Mouse (Mus musculus) C2C12 (cell line): ENCODE data around the gene Chd9. TPM values are rescaled to one million over a fixed set of nuclear protein-coding genes. Genes with fewer than 3 reads are reported as not detected.

ENCODE experiments used
- H3K27me3 ChIP-seq: one replicate; pipeline ENCODE4 v1.6.1; 2011; ENCODE audit not compliant: control insufficient read depth, insufficient read depth, insufficient read length
- H3K36me3 ChIP-seq: one replicate; pipeline ENCODE4 v1.6.1; 2011; ENCODE audit not compliant: control insufficient read depth, insufficient read depth
- H3K4me3 ChIP-seq: one replicate; pipeline ENCODE4 v1.5.1; 2011; ENCODE audit warnings: mild to moderate bottlenecking, control low read depth; ENCODE audit not compliant: poor library complexity, insufficient read depth, severe bottlenecking
- H3K79me2 ChIP-seq: one replicate; pipeline ENCODE4 v1.6.1; 2011; ENCODE audit not compliant: control insufficient read depth, insufficient read depth
- H3K79me3 ChIP-seq: one replicate; pipeline ENCODE4 v1.6.1; 2011; ENCODE audit warnings: low read depth, control low read depth
- H3ac ChIP-seq: one replicate; pipeline ENCODE3; 2011; ENCODE audit warnings: low read depth; ENCODE audit not compliant: control insufficient read depth, insufficient read length
- CEBPB ChIP-seq: IDR thresholded peaks from one replicate; pipeline ENCODE4 v1.6.1; 2011; ENCODE audit warnings: low read depth, mild to moderate bottlenecking, control low read depth, moderate library complexity
- CTCF ChIP-seq: IDR thresholded peaks from one replicate; pipeline ENCODE4 v1.5.1; 2011; ENCODE audit not compliant: control insufficient read depth, insufficient read depth, insufficient read length
- FOSL1 ChIP-seq: IDR thresholded peaks from one replicate; pipeline ENCODE4 v1.8.0; 2011; ENCODE audit warnings: mild to moderate bottlenecking, low read length; ENCODE audit not compliant: poor library complexity, insufficient read depth, severe bottlenecking
- MAX ChIP-seq: IDR thresholded peaks from one replicate; pipeline ENCODE4 v1.6.1; 2011; ENCODE audit warnings: mild to moderate bottlenecking, control low read depth
- MYOD1 ChIP-seq: IDR thresholded peaks from one replicate; pipeline ENCODE4 v1.6.1; 2011; ENCODE audit warnings: low read depth; ENCODE audit not compliant: control insufficient read depth, insufficient read length
- MYOG ChIP-seq: IDR thresholded peaks from one replicate; pipeline ENCODE4 v1.6.1; 2011; ENCODE audit not compliant: control insufficient read depth, insufficient read length; ENCODE audit errors: extremely low read depth
- USF1 ChIP-seq: IDR thresholded peaks from one replicate; pipeline ENCODE4 v1.6.1; 2011; ENCODE audit warnings: low read depth, mild to moderate bottlenecking, control low read depth, moderate library complexity
- polyA plus RNA-seq: library from polyadenylated mRNA; unstranded; fragments of >200 nt; fragmentation: generic; extraction: Trizol; gene quantifications from one replicate; pipeline ENCODE4 v1.2.1, GENCODE M21; 2012; ENCODE audit warnings: missing spikeins

The Chd9 gene
- polyA plus RNA-seq, 1 experiment = 18.4 TPM

GRCm38 (mm10) chr8:91059884-91060510, 231.8 kb downstream of the Chd9 start:
- no peak for TF ChIP-seq USF1
- TF ChIP-seq FOSL1 = no peak
- TF ChIP-seq MYOD1 = no peak
- TF ChIP-seq CEBPB = no peak
- no peak for TF ChIP-seq MYOG
- no peak for TF ChIP-seq MAX
- TF ChIP-seq CTCF = no peak
- Histone ChIP-seq H3ac (no peak overlapping the region), H3K27me3 (no peaks in the 10 kb centered on the region), H3K79me2 (no peaks in the 10 kb centered on the region), H3K79me3 (no peaks in the 10 kb centered on the region), H3K36me3 (no peaks in the 10 kb centered on the region), H3K4me3 (no peak overlapping the region)

GRCm38 (mm10) chr8:91060555-91061471, 232.7 kb downstream of the Chd9 start:
- H3K4me3 ChIP-seq = no peak overlapping the region
- TF ChIP-seq CEBPB (no peak), FOSL1 (no peak), CTCF (no peak), MYOD1 (no peak), USF1 (no peak), MYOG (no peak), MAX (no peak)
- H3K36me3 ChIP-seq = no peaks in the 10 kb centered on the region
- H3K79me3 ChIP-seq = no peaks in the 10 kb centered on the region
- H3K79me2 ChIP-seq = no peaks in the 10 kb centered on the region
- H3K27me3 ChIP-seq = no peaks in the 10 kb centered on the region
- no peak overlapping the region for H3ac ChIP-seq

- no peak overlapping the region for H3K4me3 ChIP-seq
Measured at GRCm38 (mm10) chr8:91065179-91065578, 237.0 kb downstream of the Chd9 start.

GRCm38 (mm10) chr8:91069407-91069806, 241.3 kb downstream of the Chd9 start:
- Histone ChIP-seq H3K4me3 (peak overlapping the region; percentile 89), H3ac (no peak overlapping the region), H3K79me3 (peaks cover 5% of the 10 kb centered on the region), H3K27me3 (no peaks in the 10 kb centered on the region), H3K79me2 (no peaks in the 10 kb centered on the region), H3K36me3 (no peaks in the 10 kb centered on the region)
- TF ChIP-seq USF1 (no peak), CEBPB (no peak), MYOG (no peak), MYOD1 (no peak), CTCF (no peak), MAX (no peak), FOSL1 (no peak)

More at GRCm38 (mm10) chr8:91065179-91065578, 237.0 kb downstream of the Chd9 start:
- H3ac ChIP-seq = no peak overlapping the region
- H3K79me2 ChIP-seq = no peaks in the 10 kb centered on the region
- TF ChIP-seq MAX = no peak
- TF ChIP-seq FOSL1 = no peak
- TF ChIP-seq USF1 = no peak
- no peak for TF ChIP-seq CEBPB
- TF ChIP-seq CTCF = no peak
- TF ChIP-seq MYOD1 = no peak
- no peak for TF ChIP-seq MYOG
- no peaks in the 10 kb centered on the region for H3K36me3 ChIP-seq
- H3K79me3 ChIP-seq = no peaks in the 10 kb centered on the region
- H3K27me3 ChIP-seq = no peaks in the 10 kb centered on the region

- H3K79me2 ChIP-seq = no peaks in the 10 kb centered on the region
- H3K4me3 ChIP-seq = peak within 1 kb of the TSS; percentile 89
- H3K79me3 ChIP-seq = peaks cover 5% of the 10 kb centered on the region
- TF ChIP-seq CTCF (no peak), CEBPB (no peak), USF1 (no peak), FOSL1 (no peak), MYOG (no peak), MAX (no peak), MYOD1 (no peak)
- peak within 1 kb of the TSS; percentile 74 for H3ac ChIP-seq
- H3K36me3 ChIP-seq = no peaks in the 10 kb centered on the region
- H3K27me3 ChIP-seq = no peaks in the 10 kb centered on the region
Measured at GRCm38 (mm10) chr8:91069834-91070233, 241.7 kb downstream of the Chd9 start, which contains the start of gene Rbl2. Rbl2 (plus strand) TSS chr8:91070057.
